Mouse (Mus musculus): Measurements from ENCODE around the gene Tns1. TPM values are rescaled to one million over a fixed set of nuclear protein-coding genes. Genes with fewer than 3 reads are reported as not detected.

The Tns1 gene
- polyA plus RNA-seq, 2 experiments from 2014 or later, result 21.7 to 23.3 TPM

DNA sequence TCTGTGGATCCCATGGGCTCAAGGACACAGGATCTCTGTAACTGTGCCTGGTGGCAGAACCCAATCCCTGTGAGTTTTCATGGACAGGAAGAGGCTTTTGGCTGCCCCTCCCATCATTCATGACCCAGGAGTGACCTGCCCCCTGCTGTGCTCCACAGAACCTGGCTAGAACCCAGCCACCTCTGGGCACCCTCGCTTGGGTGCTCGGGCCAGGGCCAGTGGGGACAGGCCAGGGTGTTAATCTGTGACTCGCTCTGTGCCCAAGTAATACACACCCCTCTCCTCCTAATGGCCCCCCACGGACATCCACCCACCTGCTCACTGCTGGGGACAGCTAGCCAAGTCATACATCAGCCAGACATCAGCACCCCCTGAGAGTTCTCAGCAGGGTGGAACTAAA lies 65.9 kb downstream of the Tns1 start:
- ATAC-seq, result no peak

DNA sequence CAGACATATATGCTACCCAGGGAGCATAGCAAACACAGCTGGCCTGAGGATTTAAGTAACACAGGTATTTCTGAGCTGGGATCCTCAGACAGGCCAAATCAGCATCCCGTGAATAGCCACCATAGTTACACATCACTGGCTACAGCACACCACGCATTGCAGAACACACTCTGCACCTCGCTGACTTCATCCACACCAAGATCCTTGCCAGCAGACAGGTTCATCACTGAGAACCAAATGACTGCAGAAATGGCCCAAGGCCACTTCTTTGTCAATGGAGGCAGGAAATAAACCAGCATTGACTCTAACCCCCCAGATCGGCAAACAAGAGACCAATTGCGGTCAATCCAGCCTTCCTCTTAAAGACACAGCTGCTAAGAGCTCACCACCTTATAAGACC lies 66.7 kb downstream of the Tns1 start:
- no peak for ATAC-seq

DNA sequence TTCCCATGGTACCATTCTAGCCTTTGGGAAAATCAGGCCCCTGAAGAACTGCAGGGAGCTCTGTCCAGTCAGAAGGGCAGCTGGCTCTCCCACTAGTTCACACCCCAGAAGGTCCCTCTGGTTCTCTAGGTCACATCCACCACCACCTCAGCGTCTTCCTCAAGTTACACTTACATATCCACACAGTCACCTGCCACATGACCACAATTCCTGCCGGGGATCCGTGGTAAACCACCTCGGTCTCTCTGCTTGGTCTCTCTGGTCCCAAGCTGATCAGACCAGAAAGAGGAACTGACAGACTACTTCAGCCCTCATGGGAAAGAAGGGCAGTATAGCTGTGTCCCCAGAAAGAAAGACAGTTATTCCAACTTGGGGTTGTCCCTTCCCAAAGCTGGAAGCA lies 68.7 kb downstream of the Tns1 start:
- no peak for ATAC-seq

DNA sequence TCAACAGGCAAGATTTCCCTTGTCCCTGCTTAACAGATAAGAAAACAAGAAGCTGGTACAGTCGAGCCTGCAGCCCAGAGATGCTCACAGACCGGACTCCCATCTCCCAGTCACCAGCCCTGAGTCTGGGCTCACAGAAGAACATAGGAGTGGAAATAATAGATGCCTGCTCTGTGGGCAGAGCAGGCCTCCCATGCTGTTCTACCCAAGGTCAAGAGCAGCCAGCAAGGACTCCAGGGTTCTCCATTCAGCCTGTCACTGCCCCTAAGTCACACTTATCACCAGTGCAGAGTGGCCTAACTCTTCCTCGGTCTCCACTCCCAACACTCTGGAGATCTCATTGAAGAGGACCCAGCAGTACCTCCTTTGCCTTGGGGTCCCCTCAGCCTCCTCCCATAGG lies 69.8 kb downstream of the Tns1 start:
- no peak for ATAC-seq

DNA sequence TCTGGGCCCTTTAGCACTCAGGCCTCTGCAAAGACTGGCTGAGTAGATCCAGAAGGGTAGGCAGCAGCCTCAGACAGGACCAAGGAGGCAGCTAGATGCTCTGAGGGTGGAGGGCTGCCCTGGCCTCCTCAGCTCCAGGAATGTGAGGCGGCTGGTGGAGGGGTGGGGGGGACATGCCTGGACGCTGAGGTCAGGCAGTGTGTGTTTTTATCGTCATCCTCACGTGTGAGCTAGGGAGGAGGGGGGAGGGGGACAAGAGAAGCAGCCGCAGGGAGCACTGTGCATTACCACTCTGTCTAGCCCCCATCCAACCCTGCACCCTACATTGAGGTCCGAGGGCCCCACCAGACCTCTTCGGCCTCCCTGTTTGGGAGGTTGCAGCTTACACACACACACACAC lies 70.2 kb downstream of the Tns1 start:
- no peak for ATAC-seq

DNA sequence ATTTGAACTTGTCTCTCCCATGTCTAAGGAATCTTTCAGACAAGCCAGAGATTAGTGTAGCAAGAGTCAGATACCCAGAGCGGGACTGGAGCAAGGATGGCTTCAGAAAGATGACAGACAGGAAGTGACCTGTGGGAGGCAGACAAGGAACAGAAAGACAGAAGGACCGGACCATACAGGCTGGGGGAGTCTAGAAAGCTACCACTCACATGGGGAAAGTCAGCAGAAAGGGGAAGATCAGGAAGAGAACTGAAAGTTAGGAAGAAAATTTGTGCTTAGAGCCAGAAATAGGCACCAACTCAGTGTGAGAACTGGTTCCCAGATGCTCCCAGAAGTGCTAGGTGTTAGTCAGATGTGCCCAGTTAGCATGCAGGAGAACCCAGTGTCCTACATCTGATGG lies 71.2 kb downstream of the Tns1 start:
- ATAC-seq, result no peak

DNA sequence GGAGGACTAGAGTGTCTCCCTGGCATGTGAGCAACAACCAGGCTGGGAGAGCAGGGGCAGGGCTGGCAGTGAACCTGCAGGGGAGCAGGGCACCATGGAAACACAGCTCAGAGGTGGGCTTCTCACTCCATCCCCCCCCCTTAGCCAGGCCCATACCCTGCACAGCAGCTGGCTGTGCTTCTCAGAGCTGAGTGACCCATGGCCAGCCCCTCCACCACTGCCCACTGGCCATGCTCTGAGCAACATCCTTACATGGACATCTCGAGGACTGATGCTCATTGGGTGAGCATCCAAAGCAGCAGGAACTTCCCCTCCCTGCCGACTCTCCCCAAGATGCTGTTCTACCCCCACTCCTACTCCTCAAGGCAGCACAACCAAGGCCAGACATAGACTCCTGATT lies 72.9 kb downstream of the Tns1 start:
- no peak for ATAC-seq

DNA sequence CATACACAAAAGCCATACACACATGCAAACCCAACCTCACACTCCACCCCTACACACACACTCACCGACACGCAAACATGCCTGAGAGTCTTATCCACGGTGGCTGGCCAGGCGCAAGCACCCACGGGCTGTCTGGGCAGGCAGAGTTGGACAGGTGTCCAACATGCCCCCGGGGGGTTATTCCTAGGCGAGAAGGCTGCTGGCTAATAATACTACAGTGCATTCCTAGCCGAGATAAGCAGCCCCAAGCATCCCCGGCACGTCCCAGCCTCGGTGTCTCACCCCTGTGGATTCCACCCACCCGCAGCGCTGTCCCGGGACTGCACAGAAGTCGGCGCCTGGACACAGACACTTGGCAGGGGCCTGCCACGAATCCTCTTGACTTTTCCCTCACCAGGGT lies 74.8 kb downstream of the Tns1 start:
- ATAC-seq, result no peak

DNA sequence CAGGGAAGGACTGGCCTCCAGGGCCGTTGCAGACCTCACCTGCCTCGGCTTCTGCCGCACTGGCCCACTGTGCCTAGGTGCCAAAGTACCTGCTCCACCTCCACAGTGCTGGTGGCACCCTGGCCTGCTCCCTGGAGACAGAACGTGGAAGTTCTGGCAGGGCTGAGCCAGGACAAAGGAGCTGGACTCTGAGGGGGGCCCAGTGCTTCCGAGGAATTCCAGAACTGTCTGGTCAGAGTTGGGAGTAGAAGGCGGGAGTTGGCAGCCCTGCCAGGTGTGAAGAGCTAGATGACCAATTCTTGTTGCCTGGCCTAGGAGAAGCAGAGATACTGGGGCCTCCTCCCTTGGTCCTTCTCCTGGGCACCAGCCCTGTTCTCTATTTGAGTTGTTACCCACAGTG lies 76.5 kb downstream of the Tns1 start:
- no peak for ATAC-seq

DNA sequence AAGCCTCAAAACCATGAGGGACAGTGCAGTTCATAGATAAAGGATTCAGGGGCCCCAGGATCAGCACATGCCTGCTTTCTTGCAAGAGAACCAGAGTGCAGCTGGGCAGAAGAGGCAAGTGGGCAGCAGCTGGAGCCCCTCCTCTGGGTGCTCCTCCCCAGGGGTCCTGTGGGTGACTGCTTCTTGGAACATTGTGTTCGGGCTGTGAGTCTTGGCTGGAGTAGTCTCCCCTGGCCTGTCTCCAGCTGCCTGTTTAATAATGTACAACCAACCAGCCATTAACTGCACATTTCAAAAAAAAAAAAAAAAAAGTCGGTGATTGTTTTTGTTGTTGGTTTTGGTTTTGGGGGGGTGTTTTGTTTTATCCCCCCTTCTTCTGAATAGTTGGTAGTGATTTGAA lies 76.9 kb downstream of the Tns1 start:
- no peak for ATAC-seq

DNA sequence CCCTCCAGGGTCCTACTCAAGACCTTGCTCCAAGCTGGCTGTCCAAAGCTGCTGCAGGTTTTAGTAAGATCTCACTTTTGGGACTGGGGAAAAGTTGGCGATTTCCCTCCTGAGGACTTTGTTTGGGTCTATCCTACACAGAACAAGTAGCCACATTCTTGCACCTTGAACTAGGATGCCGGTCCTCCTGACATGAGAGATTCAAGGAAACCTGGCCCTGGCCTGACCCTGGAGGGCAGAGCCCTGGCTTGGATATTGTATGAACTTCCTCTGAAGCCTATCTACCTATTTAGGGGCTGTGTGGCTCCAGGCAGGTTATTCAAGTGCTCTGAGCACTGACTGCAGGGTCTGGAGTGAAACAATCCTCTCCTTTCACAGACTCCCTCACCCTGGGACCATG lies 79.2 kb downstream of the Tns1 start:
- no peak for ATAC-seq

DNA sequence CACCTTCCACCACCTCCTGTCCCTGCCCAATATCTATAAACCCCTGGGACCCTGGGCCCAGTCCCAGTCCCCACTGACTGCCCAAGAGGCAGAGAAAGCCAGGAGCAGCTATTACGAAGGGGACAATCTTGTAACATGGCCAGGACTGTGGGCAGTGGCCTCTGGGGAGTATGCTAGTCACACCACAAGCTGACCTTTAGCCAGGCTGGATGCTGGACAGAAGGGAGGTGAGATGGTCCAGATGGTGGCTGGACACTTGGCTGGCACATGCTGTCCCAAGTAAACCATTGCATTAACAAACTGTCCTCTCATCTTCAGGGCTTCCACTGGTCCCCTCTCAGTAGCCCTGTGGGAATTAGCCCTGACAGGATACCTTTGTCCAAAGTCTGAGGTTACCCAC lies 79.8 kb downstream of the Tns1 start:
- no peak for ATAC-seq

DNA sequence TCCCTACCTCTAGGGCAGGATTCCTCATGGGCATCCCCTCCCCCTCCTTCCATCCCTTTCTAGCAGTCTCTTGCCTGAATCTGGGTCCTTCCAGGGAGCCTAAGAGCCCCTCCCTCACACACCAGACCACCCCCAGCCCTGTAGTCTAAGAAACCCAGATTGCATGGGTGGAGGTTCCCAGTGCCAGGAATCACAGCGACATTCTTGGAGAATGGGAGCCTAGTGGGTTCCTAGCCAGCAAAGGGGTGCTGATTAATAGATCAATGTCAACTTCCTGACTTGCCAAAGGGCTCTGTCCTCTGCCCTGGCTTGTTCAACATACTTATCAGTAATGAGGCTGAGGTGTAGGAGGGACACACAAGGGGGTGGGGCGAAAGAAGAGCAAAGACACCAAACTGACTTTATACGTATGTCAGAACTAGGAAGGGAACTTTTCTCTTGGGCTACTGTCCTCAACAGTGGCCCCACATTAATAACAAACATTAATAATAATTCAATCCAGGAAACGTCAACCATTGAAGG lies 80.6 kb downstream of the Tns1 start:
- ATAC-seq, result no peak

DNA sequence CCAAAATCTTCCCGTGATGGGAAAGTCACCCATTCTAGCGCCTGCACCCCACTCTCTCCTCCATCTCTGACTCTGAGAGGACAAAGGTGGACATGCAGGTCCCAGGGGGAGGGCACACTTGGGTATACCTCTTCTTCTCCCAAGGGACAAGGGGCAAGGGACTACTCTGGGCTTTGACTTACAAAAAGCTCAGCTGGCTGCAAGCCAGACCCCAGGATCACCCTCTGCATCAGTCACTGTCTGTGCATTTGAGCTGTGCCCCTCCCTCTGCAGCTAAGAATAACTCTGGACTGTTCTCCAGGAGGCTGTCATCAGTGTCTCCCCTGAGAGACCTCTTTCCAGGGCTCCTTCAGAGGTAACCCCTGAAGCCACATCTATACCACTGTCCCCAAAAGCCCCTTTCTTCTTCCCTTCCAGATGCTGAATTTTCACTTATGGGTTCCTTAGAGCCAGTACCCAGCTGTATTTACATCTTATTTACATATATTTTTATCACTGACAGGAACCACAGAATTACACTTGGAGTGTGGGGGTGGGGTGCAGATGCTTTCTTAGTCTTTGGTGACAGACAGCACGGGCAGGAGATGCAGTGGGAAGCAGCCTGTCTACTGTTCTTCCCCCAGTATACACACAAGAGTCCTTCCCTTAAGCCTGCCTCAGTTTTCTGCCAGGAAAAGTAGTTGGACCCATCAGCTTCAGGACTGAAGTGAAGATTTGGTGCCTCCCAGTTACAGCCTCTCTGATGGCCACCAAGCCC lies 81.4 kb downstream of the Tns1 start:
- no peak for ATAC-seq

DNA sequence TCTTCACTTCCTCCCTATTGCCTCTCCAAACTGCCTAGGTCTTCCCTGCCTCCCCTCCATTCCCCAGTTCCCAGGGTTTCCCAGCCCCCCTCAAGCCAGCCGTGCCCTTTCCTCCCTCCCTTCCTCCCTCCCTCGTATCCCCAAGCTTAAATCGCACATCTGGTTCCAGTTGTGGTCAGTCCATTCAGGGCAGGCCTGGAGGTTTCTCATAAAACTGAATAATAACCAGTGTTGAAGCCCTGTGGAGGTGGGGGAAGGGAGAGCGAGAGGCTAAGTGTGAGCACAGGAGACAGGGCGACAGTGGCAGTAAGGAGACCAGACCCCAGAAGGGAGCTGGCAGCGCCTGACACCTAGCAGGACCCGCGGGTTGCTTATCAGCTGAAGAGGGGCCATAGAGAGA lies 82.6 kb downstream of the Tns1 start:
- ATAC-seq, result no peak

DNA sequence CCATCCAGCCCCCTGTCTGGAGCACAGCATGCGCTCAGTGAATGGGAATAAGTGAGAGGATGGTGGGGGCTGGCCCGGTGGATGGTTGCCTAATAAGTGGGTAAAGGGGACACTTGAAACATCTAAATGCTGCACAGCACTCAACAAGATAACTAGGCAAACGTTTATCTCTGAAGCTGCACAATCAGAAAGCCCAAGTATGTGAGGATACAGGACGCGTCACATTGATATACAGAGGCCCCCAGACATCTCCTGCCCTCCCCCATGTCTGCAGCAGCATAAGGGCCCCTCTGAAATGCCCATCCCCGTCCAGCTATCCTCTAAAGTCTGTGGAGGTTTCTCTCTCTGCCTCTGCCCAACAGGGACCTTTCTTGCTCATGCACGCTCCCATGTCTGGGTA lies 83.1 kb downstream of the Tns1 start:
- ATAC-seq, result no peak

DNA sequence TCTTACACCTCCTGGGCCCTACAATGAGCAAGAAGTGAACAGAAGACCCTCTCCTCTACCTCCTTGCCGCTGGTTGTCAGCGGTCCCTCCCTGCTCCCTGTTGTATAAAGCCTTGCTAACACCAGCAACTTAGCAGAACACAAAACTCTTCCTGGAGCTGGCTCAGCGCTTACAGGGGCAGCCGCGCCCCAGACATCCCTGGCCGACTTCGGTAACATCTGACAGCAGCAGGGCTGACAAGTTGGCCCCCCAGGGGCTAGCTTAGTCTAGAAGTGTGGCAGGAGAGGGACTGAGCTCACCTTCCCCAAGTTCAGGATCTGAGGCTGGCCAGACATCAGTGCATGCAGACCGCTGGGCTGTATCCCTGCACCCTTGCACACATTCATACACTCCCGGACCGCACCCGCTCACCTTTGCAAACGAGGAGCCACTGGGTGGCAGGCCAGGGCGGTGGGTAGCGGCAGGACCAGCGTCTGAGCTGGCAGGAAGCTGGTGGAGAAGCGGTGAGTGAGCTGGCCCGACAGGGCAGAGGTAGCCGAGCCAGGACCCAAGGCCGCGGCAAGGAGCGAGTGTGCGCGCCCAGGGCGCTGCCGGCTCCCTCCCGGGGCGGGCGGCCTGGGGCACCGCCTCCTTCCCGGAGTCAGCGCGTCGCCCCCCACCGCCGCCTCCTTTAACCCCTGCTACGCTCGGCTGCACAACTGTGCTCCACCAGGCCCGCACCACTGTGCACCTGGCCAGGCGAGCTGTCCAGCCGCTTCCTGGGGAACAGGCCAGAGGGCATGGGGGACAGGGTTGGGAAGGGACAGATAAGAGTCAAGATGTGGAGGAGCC lies 87.5 kb downstream of the Tns1 start:
- no peak for ATAC-seq

DNA sequence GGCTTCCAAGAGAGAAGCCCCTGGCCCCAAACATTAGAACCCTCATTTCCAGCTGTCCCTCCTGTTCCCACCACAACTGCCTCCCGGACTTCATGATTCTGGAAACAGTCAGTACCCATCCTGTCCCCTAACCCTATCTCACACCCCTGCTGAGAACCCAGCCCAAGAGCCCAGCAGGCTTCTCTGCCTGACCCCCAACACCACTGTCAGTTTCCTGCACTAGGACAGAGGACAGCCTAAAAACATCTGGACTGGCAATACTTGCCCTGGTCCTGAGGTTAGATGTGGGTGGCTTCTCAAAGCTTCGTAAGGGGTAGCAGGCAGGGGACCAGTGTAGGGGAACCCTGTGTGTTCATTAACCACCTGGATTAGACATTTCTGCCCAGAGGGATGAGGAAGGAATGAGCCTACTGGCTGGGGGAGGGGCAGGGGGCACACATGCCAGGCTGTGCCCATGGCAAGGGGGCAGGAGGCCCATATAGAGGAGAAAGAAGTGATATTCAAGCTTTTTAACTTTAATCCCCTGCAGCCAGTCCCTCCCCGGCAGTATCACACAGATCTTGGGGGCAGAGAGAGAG lies 88.2 kb downstream of the Tns1 start:
- ATAC-seq, result no peak

DNA sequence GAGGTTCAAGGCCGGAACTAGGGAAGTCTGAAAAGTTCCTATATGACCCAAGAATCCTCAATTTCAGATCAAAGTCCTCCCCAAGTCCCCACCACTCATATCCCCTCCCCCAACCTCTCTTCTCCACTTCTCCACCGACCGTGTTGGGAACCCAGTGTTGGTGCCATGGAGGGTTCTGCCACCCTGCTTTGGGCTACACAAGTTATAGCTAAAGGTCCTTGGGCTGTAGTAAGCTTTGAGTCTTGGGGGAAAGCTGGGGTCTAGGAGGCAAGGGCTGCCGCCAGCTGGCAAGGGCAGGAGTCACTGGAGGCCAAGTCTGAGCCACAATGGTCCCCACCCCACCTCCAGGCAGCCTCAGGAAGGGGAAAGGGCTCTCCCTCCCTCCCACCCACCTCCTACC lies 88.8 kb downstream of the Tns1 start:
- no peak for ATAC-seq

DNA sequence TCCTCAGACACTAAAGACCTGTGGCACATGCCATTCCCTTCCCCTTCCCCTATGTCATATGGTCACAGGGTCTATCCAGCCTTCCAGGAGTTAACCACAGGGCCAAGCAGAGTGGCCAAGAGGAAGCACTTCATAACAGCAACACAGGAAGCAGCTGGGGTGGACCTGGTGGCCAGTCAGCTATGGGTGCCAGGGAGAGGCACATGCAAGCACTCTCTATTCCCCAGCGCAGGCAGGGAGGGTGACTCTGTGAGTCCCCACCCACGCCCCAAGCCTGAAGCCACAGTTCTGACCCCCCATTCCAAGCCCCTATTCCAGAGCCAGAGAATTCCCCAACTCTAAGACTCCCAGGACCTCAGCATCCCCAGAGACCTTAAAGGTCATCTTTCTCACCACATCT lies 89.5 kb downstream of the Tns1 start:
- no peak for ATAC-seq

DNA sequence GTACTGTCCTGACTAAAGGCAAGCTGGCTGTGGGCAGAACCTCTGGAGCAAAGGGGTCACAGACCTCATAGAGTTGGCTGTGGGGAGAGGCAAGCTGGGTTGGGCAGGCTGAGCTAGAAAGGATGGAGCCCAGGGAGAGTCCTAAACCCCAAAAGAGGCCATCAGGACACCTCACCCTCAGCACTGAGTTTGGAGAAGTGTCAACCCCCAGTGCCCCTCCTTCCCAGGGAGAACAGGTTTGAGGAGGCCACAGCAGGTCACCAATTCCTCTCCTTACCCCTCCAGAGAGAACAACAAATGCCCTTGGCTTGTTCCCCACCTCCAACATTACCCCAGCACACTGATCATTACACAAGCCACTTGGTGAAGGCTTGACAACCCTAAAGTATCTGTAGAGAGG lies 90.0 kb downstream of the Tns1 start:
- ATAC-seq, result no peak

DNA sequence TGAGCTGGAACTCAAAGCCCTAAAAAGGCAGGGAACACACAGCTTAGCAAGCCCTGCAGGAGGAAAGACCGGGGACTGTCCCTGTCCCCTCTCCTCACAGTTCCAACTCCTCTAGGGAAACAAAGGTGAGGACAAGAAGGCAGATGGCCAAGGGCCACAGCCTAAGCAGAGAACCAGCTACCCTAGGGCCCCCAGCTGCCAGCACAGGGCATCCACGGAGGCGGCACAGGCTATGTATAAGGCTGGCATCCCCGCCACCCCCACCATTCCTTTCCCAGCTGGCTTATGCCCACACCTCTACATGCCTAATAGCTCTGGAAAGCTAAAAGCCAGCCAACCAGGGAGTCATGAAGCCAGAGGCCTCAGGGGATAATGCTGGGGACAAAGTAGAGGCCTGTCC lies 90.8 kb downstream of the Tns1 start:
- ATAC-seq, result no peak

DNA sequence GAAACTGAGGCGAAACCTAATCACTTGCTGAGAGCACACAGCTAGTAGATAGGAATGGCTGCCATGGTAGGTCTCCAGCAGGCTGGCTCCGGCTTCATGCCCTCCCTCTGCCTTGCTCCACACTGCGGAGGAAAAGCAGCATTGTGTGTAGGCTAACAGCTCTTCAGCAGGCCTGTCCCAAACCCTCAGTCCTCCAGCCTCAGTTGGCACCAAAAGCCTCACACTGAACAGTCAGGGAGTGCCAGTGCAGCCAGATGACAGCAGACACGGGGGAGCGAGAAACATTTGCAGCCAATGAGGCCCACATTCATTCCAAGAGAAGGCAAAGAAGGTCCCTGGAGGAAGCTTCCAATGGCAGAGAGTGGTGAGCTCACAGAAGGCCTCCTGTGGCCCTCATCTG lies 91.3 kb downstream of the Tns1 start:
- ATAC-seq, result no peak

All from activated CD4-positive, CD25-positive, alpha-beta regulatory T cell, adult 4 months (primary cell).